Mouse (Mus musculus): ENCODE data around the gene Vwa2.

Vwa2 gene

DNA sequence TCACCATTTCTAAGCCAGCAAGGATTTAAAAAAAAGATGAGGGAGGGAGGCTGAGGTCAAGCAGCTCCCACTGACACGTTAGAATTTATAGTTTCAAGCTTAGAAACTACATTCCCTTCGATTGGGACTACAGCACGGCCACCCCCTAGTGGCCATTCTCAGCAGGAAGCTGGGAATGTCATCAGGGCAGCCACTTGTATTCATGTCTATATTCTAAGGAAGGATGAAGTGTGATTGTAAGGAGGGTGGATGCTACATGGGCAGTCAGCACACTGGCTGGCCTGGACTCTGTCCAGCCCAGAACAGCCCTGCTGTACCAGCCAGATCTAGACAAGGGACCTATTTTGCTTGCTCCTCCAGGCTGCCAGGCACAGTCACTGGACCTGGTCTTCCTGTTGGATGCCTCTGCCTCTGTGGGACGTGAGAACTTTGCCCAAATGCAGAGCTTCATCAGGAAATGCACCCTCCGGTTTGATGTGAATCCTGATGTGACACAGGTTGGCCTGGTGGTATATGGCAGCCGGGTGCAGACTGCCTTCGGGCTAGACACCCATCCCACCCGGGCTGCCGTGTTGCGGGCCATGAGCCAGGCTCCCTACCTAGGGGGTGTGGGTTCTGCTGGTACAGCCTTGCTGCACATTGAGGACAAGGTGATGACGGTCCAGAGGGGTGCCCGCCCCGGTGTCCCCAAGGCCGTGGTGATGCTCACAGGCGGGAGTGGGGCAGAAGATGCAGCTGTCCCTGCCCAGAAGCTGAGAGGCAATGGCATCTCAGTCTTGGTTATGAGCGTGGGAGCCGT, 34.6 kb downstream of the Vwa2 start:
- no peak for DNase-seq

GRCm38 (mm10) chr19:56910561-56910960, 36.5 kb downstream of the Vwa2 start:
- no peak for DNase-seq

DNA sequence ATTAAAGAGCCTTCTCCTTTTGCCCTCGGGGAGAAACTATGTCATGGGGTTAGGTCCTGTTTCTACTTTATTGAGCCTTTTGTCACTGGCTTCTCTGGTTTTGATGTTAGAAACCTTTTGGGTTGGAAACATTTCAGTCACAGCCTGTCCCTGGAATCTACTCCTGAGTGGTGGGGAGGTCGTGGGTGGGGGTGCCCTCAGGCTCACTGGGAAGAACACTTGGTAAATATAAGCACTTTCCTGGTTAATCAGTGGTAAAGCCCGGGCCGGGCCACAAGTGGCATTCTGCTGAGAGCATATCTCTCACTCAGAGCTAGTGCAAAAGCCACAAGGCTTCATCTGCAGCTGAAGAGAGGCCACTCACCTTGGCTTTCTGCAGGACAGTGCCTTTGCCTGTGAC, 39.7 kb downstream of the Vwa2 start:
- no peak for DNase-seq

GRCm38 (mm10) chr19:56914658-56915057, 40.6 kb downstream of the Vwa2 start:
- DNase-seq: no peak

GRCm38 (mm10) chr19:56915084-56915483, 41.0 kb downstream of the Vwa2 start:
- no peak for DNase-seq

DNA sequence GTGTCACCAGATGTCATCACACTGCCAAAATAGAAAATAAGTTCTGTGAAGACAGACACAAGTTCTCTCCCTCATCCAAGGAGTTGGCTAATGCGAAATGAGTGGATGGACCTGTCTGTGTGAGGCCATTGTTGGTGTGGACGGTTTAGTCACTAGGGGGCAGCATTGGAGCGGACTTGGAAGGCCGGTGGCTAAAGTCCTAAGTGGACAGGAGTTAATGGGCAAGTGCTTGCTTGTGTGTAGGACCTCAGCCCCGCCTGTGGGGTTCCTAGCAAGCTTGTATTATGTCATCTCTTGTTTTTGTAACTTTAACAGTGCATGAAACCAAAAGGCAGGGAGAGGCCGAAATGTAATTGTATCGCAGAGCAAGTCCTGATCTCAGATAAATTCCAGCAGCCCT, 45.6 kb downstream of the Vwa2 start:
- peak; percentile 94 for DNase-seq

DNA sequence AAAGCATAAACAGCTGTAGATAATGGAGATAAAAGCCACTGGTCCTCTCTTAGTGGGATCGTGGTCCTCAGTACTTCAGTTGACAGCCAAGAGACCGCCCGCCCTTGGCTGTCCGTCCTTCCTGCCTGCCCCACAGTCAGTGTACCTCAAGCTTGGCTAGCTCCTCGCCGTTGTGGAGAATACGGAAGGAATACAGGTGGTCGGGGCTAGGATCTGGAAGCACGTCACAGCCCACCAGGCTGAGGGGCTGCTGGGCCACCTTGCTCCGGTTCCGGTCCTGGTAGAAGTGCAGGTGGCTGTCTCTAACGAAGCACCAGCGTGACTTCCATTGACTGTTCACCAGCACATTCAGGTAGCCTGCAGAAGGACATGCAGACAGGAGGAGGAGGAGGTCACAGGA, 46.2 kb downstream of the Vwa2 start:
- DNase-seq: no peak

DNA sequence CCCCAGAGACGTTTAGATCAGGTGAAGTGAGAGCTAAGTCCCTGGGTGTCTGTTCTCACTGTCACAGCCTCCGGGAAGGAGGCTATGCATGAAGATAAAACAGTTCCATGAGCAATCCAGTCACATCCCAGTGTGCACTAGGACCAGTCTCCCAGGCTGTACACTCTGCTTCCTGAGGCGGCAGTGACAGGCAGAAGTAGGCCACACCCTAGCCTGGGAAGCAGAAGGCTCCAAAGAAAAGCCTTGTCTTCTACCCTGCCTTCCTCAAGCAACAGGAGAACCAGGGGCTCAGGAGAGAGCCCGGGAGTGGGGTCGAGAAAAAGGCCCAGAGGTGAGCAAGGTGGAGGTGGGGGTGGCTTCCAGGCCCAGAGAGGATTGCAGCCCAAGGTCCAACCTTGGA, 47.7 kb downstream of the Vwa2 start:
- DNase-seq: no peak

GRCm38 (mm10) chr19:56929392-56929791, 55.3 kb downstream of the Vwa2 start:
- no peak for DNase-seq

- no peak for DNase-seq
These were observed 56.0 kb downstream of the Vwa2 start for GRCm38 (mm10) chr19:56930029-56930428.

- no peak for DNase-seq
These were observed 59.8 kb downstream of the Vwa2 start for GRCm38 (mm10) chr19:56933800-56934199.

DNA sequence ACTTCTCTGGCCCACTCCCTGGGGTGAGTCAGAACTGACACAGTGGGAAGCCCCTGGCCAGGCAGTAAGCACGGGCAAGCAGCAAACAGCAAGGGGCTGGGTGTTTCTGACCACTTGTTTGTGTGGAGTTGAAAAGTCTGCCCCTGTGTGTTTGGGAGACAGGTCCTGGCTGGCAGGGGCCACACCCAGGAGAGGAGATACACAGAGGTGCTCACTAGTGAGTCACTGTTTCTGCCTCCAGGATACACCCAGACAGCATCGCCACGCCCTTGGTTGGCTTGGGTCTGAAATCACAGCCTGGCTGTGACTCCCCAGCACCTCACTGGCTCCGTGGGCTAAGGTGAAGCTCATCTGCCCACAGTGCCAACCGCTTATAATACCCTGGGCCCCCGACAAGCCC, 61.1 kb downstream of the Vwa2 start:
- no peak for DNase-seq

DNA sequence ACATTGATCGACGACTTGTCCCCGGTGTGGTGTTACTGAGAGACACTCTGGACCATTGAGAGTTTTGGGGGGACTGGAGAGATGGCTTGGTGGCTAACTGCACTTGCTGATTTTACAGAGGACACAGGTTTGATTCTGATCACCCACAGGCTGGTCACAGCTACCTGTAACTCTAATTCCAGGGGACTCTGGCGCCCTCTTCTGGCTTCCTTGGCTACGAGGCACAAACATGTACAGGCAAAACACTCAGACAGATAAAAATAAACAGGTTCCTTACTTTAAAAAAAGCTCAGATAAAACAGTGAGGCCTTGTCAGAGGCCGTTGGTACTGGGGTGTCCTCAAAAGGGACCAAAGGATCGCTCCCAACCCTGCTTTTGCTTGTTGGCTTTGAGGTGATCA, 61.7 kb downstream of the Vwa2 start:
- no peak for DNase-seq

DNA sequence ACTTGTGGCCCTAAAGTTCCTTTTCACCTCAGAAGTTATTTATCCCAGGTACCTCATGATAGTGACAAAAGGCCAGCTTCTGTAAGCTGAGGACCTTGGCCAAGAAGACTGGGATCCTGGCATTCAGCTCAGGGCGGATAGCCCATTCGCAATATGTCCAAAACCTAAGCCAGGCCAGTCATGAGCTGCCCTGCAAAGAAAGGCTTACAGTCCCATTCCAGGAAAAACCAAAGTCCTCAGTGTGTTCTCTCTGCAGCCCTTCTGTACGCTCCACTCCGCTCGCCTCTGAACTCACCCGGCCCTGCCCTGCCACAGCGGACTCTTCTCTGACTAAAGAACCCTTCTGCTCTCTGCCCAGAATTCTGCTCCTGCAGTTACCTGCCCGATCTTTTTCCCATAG, 62.2 kb downstream of the Vwa2 start:
- DNase-seq: no peak

GRCm38 (mm10) chr19:56937911-56938310, 63.9 kb downstream of the Vwa2 start:
- no peak for DNase-seq

DNA sequence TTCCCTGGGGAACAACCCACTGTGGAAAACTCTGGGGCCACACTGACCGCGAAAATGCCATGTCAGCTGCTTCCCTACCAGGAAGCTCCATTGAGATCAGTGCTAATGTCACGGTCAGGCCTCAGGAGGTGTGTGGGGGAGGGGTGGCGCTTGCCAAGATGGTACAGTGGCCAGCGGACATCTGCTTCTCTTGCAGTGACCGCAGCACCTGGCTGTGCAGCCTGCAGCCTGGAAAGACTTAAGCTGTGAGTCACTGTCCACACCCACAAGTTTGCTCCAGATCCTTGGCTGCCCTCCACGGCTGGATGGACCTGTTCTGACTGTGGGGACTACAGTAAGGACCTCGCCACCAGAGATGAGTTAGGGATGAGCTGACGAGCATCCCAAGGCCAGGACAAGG, 65.8 kb downstream of the Vwa2 start:
- no peak for DNase-seq

DNA sequence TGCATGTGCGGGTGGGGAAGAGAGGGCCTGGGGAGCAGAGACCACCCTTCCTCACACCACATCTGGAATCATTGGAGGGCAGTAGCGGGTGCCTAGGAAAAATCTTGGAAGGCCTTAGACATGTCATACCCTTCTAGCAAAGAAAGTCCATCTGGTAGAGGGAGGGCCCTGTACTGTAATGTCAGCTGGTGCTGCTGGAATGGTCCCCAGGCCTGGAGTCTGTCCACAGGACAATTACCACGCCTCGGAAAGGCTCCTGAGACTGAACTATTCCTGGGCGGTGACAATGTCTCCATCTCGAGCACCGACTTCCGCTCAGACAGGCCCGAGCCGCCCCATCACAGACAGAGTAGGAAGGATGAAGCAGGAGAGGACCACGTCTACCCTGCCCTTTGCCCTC, 66.5 kb downstream of the Vwa2 start:
- DNase-seq: peak; percentile 59

- no peak for DNase-seq
These were observed 68.2 kb downstream of the Vwa2 start for GRCm38 (mm10) chr19:56942216-56942615.

GRCm38 (mm10) chr19:56944211-56944610, 70.2 kb downstream of the Vwa2 start:
- DNase-seq: no peak

DNA sequence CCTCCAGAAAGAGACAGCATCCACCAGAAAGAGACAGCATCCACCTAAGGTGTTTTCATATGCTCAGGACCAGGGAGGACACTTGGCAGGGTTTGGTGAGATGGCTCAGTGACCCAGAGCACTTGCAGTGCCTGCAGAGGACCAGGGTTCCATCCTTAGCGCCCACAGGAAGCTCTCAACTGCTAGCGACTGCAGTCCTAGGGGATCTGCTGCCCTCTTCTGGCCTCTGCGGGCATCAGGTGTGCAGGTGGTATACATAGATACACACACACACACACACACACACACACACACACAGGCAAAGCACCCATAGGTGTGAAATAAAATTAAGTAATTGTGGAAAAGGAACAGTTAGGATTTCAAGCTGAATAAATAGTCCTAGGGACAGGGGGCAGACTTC, 70.8 kb downstream of the Vwa2 start:
- no peak for DNase-seq

DNA sequence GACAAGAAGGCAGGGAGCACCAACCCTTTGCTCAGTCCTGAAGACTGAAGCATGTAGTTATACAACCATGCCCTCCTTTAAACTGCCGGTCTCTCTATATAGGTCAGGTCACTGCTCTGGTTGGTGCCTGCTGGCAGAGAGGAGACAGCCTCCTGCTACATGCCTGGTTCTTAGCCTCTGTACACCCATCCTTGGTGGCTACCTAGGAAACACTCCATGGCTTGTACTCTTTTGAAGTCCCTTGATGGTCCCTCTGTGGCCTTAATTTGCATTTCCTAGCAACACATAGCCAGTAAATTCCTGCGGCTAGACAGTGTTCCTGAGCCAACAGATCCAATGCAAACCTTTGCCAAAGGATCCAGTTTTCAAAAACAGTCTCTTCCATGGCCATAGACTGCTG, 71.6 kb downstream of the Vwa2 start:
- no peak for DNase-seq

GRCm38 (mm10) chr19:56946277-56946676, 72.2 kb downstream of the Vwa2 start:
- DNase-seq: no peak

DNA sequence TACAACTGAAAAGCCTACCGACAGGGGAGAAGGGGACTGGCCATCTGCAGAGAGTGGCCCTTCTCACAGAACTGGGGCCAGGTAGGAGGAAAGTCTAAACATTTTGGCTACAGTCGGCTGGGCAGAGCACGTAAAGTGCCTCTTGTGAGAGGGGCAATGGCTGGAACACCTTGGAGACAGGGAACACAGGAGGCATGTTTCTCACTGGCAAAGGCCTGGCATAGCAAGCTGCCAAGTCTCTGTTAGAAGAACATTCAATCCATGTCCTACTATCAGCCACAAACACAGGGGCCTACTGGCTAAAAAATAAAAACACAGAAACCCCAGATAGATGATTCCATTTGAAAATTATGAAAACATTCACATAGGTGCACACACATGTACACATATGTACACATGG, 72.7 kb downstream of the Vwa2 start:
- no peak for DNase-seq

- DNase-seq: no peak
These were observed 74.0 kb downstream of the Vwa2 start for GRCm38 (mm10) chr19:56947971-56948610.

DNA sequence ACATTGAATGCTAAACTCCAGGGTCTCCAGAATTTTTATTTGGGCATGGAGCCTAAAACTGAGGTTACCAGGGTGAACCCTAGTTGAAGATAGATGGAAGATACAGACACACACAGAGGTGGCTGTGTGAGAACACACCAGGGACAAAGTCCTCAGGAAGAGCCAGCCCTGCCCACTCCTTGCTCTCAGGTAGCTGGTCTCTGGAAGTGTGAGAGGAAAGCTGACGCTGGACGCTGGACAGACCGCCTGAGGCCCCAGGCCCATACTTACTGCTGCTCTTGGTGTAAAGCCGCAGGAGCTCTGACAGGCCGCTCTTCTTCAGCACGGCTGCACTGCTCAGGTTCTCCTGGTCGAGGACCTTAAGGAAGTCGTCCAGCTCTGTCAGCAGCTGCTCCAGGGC, 75.8 kb downstream of the Vwa2 start:
- DNase-seq: no peak
